Comparison of ENCODE assay signal across 11 mouse cellular contexts in genomic region chr2:178735099-178735498, GRCm38 (mm10).
DNase-seq lines count a peak whose midpoint lies in the region; ATAC-seq lines count a peak whose summit lies in the region.
"Had no signal": no experiment of that assay in that cellular context is flagged by ENCODE, and none has a peak within 500 bp of the region (broad histone marks: within the 10 kb centered on the region; RNA-seq: fewer than 3 reads in every experiment).

No protein-coding gene starts in this region.

- no peak overlapping the region for H3K4me2 ChIP-seq in hindbrain, embryonic 13.5 days
- H3K4me2 ChIP-seq: liver, embryonic 13.5 days had no signal

- H3K9ac ChIP-seq in hindbrain, embryonic 13.5 days: no peak overlapping the region
- H3K9ac ChIP-seq: liver, embryonic 13.5 days had no signal

- 18% methylated on average over 2 of the region's 2 CpGs for WGBS in hindbrain, embryonic 10.5 days
- WGBS in hindbrain, embryonic 13.5 days: 23% methylated on average over 2 of the region's 2 CpGs

- DNase-seq in hindbrain, embryonic 10.5 days (ENCODE audit: low spot score): peak; percentile 38
- DNase-seq in thymus, postnatal 25 days: peak; percentile 9
- DNase-seq in thymus, adult 18-20 months: no peak
- no peak for DNase-seq in cerebellum, adult 11 months
- DNase-seq: heart, adult 18-20 months; liver, embryonic 13.5 days had no signal

- H3K9me3 ChIP-seq in hindbrain, embryonic 10.5 days: no peaks in the 10 kb centered on the region
- no peaks in the 10 kb centered on the region for H3K9me3 ChIP-seq in hindbrain, embryonic 13.5 days
- H3K9me3 ChIP-seq: liver, embryonic 13.5 days had no signal

- ATAC-seq in hindbrain, embryonic 13.5 days (ENCODE audit: low FRiP score): no peak
- ATAC-seq in hematopoietic stem cell, adult 5-6 weeks (replicated peaks in 1 of 2; ENCODE audit: insufficient read depth in 1 of 2, low FRiP score in 2 of 2, low TSS enrichment in 1 of 2, low read depth in 1 of 2, poor library complexity in 2 of 2, severe bottlenecking in 2 of 2): peak; percentile 40 to 61; a peak in 1 of 4 replicates
- no peak for ATAC-seq in erythroid progenitor cell, adult 5-6 weeks (replicated peaks; ENCODE audit: low FRiP score, poor library complexity, severe bottlenecking)

- H3K27ac ChIP-seq in hindbrain, embryonic 10.5 days: no peak overlapping the region
- H3K27ac ChIP-seq in hindbrain, embryonic 13.5 days: no peak overlapping the region
- H3K27ac ChIP-seq: liver, embryonic 13.5 days had no signal

- H3K4me1 ChIP-seq in hindbrain, embryonic 10.5 days (replicated peaks): no peaks in the 10 kb centered on the region
- H3K4me1 ChIP-seq in hindbrain, embryonic 13.5 days (replicated peaks): no peaks in the 10 kb centered on the region
- H3K4me1 ChIP-seq: liver, embryonic 13.5 days had no signal

- no peaks in the 10 kb centered on the region for H3K36me3 ChIP-seq in hindbrain, embryonic 10.5 days
- H3K36me3 ChIP-seq in hindbrain, embryonic 13.5 days: no peaks in the 10 kb centered on the region
- H3K36me3 ChIP-seq: G1E; liver, embryonic 13.5 days had no signal

- H3K4me3 ChIP-seq in hindbrain, embryonic 10.5 days: no peak overlapping the region
- no peak overlapping the region for H3K4me3 ChIP-seq in hindbrain, embryonic 13.5 days
- H3K4me3 ChIP-seq: erythroblast, embryonic 14.5 days; liver, embryonic 13.5 days had no signal

- H3K27me3 ChIP-seq in hindbrain, embryonic 10.5 days (ENCODE audit: insufficient read depth, poor library complexity, severe bottlenecking): no peaks in the 10 kb centered on the region
- H3K27me3 ChIP-seq in hindbrain, embryonic 13.5 days: no peaks in the 10 kb centered on the region
- H3K27me3 ChIP-seq: liver, embryonic 13.5 days had no signal

Comparison
In these comparisons a context has a peak if more than half of its experiments do, and no peak if none do; other contexts are left out.
1. DNase-seq: peak in hindbrain, embryonic 10.5 days (single experiment) and thymus, postnatal 25 days (single experiment); none in thymus, adult 18-20 months (0 of 2) and cerebellum, adult 11 months (single experiment).
2. ATAC-seq: peak in hematopoietic stem cell, adult 5-6 weeks (2 of 2); none in hindbrain, embryonic 13.5 days (single experiment) and erythroid progenitor cell, adult 5-6 weeks (single experiment).